Mouse (Mus musculus) midbrain, embryonic 13.5 days (tissue): ENCODE results near the gene Shcbp1l. TPM values are rescaled to one million over a fixed set of nuclear protein-coding genes. Genes with fewer than 3 reads are reported as not detected.

Source experiments
- ATAC-seq: fragments of 200-750 bp; cut with Nextera tagmentation; 2 replicates; pipeline ENCODE4 v1.8.0; 2017; ENCODE audit warnings: mild to moderate bottlenecking, moderate TSS enrichment, moderate library complexity
- H3K27ac ChIP-seq: fragments of 300-500 bp; sonication (generic); 2 replicates; pipeline ENCODE4 v1.5.1; 2015; ENCODE audit warnings: inconsistent platforms, mild to moderate bottlenecking, moderate library complexity
- H3K27me3 ChIP-seq: fragments of 300-500 bp; sonication (generic); 2 replicates; pipeline ENCODE4 v1.6.1; 2015; ENCODE audit warnings: mild to moderate bottlenecking, inconsistent platforms
- H3K36me3 ChIP-seq: fragments of 300-500 bp; sonication (generic); 2 replicates; pipeline ENCODE4 v1.6.1; 2015; ENCODE audit warnings: mild to moderate bottlenecking, inconsistent platforms
- H3K4me1 ChIP-seq: fragments of 300-500 bp; sonication (generic); replicated peaks from 2 replicates; pipeline ENCODE4 v1.6.1; 2015; ENCODE audit warnings: inconsistent platforms
- H3K4me2 ChIP-seq: fragments of 300-500 bp; sonication (generic); replicated peaks from 2 replicates; pipeline ENCODE4 v1.6.1; 2015; ENCODE audit warnings: moderate library complexity, mild to moderate bottlenecking, inconsistent platforms
- H3K4me3 ChIP-seq: fragments of 300-500 bp; sonication (generic); replicated peaks from 2 replicates; pipeline ENCODE4 v1.5.1; 2015; ENCODE audit warnings: mild to moderate bottlenecking, inconsistent platforms
- H3K9ac ChIP-seq: fragments of 300-500 bp; sonication (generic); replicated peaks from 2 replicates; pipeline ENCODE4 v1.6.1; 2015; ENCODE audit warnings: mild to moderate bottlenecking, inconsistent platforms
- H3K9me3 ChIP-seq: fragments of 300-500 bp; sonication (generic); 2 replicates; pipeline ENCODE4 v1.6.1; 2016; ENCODE audit warnings: mild to moderate bottlenecking, inconsistent platforms
- WGBS: fragments of 180-500 bp; shearing (Covaris S2); methylation state at CpG from one replicate; pipeline ENCODE4 v1.1.7; 2015; 5-methylcytosine and 5-hydroxymethylcytosine counted together
- polyA plus RNA-seq: library from polyadenylated mRNA; unstranded; fragments of >200 nt; fragmentation: Nextera tagmentation; extraction: Ambion mirVana; gene quantifications from 2 replicates; pipeline ENCODE4 v1.2.1, GENCODE M21; 2015

Gene Shcbp1l
- polyA plus RNA-seq, 1 experiment from 2014 or later, result 0.35 TPM

DNA sequence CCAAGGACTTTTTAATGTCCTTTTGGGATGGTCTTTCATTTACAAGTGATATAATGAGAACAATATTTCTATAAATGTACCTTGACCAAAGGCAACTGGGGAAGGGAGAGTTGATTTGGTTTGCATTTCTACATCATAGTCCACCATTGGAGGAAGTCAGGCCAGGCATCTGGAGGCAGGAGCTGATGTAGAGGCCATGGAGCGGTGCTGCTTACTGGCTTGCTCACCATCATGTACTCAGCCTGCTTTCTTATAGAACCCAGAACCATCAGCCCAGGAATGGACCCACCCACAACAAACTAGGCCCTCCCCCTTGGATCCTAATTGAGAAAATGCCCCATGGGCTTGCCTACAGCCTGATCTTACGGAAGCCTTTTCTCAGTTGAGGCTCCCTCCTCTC is 7.4 kb downstream of the Shcbp1l start:
- WGBS, result 94% methylated on average over 2 of the region's 2 CpGs
- no peak overlapping the region for H3K9ac ChIP-seq
- ATAC-seq, result no peak
- H3K27me3 ChIP-seq, result no peaks in the 10 kb centered on the region
- H3K36me3 ChIP-seq, result no peaks in the 10 kb centered on the region
- no peak overlapping the region for H3K27ac ChIP-seq
- H3K4me3 ChIP-seq, result no peak overlapping the region
- H3K4me1 ChIP-seq, result no peaks in the 10 kb centered on the region
- H3K9me3 ChIP-seq, result no peaks in the 10 kb centered on the region
- no peak overlapping the region for H3K4me2 ChIP-seq

DNA sequence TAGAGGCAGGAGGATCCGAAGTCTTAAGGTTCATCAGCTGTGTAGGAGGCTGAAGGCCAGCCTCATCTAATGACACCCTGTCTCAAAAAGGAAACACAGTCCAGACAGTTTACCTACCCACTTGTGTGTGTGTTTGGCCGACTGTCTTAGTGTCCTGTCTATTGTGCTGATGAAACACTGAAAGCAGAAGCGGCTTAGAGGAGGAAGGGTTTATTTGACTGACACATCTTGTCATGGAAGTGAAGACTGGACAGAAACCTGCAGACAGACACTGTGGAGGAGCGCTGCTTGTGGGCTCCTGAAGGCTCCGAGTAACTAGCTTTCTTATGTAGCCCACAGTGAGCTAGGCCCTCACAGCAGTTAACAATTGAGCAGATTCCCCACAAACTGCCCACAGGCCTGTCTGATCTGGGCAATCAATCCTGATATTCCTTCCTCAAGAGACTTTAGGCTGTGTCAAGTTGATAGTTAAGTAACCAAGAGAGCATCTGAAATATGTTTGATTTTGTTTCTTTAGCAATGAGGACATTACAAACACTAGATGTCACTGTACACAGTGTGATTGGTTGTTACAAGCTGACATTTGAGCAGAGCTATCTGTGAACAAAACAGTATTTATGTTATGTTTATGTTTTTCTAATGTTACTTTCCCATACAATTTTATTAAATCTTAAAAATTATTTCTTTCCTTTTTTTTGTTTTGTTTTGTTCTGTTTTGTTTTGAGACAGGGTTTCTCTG is 9.1 kb downstream of the Shcbp1l start:
- WGBS, result 84% methylated on average over 5 of the region's 5 CpGs
- no peaks in the 10 kb centered on the region for H3K4me1 ChIP-seq
- H3K4me2 ChIP-seq, result no peak overlapping the region
- no peaks in the 10 kb centered on the region for H3K27me3 ChIP-seq
- H3K36me3 ChIP-seq, result no peaks in the 10 kb centered on the region
- no peak overlapping the region for H3K27ac ChIP-seq
- H3K4me3 ChIP-seq, result no peak overlapping the region
- H3K9me3 ChIP-seq, result no peaks in the 10 kb centered on the region
- H3K9ac ChIP-seq, result no peak overlapping the region
- ATAC-seq, result no peak

DNA sequence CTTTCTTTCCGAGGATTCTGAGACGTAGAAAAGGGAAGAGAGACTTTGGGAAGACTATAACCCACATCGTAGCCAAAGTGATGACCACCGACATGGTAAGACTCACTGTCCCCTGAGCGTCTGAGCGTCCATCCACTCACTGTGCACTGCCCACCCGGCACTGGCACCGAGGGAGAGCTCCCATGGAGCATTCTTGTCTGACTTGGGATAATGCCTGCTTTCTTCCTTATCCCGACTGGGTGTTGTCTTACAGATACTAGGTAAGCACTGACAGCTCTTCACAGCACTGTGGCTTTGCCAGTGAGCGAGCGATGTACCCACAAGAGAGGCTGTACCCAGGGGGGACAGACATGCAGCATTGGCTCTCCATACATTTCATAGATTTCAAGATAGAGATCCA is 12.6 kb downstream of the Shcbp1l start:
- no peaks in the 10 kb centered on the region for H3K36me3 ChIP-seq
- H3K4me3 ChIP-seq, result no peak overlapping the region
- no peak overlapping the region for H3K27ac ChIP-seq
- H3K9me3 ChIP-seq, result 0 out of 2 replicates have a peak, but pooled peaks cover 6% of the 10 kb centered on the region
- no peaks in the 10 kb centered on the region for H3K4me1 ChIP-seq
- no peak overlapping the region for H3K4me2 ChIP-seq
- no peaks in the 10 kb centered on the region for H3K27me3 ChIP-seq
- WGBS, result 88% methylated on average over 11 of the region's 11 CpGs
- no peak for ATAC-seq
- H3K9ac ChIP-seq, result no peak overlapping the region

DNA sequence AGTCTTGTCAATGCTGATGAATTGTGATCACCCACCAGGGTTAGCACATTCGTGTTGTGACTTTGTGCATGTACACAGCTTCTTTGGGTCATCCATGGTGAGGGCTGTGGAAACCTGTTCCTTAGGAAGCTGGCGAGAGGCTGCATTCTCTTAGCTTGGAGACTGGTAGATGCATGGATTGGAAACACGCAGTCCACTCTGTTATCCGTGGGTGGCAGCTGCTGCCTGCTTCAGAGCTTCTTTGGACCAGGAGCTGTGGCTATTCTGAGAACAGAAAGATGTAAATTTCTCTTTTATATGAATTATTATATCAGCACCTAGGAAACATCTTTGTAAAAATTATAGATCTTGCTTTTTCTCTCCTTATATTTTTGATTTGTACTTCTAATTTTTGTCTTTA is 15.8 kb downstream of the Shcbp1l start:
- H3K4me2 ChIP-seq, result no peak overlapping the region
- 90% methylated on average over 4 of the region's 4 CpGs for WGBS
- H3K36me3 ChIP-seq, result no peaks in the 10 kb centered on the region
- no peaks in the 10 kb centered on the region for H3K27me3 ChIP-seq
- no peak overlapping the region for H3K4me3 ChIP-seq
- no peak overlapping the region for H3K27ac ChIP-seq
- H3K9me3 ChIP-seq, result 0 out of 2 replicates have a peak, but pooled peaks cover 6% of the 10 kb centered on the region
- H3K9ac ChIP-seq, result no peak overlapping the region
- H3K4me1 ChIP-seq, result no peaks in the 10 kb centered on the region
- no peak for ATAC-seq

DNA sequence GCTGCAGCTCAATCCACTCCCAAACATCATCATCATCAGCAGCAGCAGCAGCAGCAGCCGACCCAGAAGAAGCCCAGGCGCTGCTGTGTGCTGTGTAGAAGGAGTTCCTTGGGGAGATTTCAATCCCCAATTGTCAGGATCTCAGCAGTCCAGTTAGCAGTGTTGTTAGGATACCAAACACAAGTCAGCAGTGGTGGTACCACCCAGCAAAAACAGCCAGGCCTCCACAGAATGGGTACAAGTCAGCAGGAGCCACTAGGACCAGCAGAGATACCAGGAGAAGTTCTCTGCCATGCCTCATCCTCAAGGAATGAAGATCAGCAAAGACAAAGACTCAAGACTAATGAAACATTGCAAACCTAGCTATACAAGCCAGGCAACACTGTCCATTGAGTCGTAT is 16.7 kb downstream of the Shcbp1l start:
- H3K27me3 ChIP-seq, result no peaks in the 10 kb centered on the region
- H3K4me1 ChIP-seq, result no peaks in the 10 kb centered on the region
- no peaks in the 10 kb centered on the region for H3K36me3 ChIP-seq
- no peak overlapping the region for H3K4me3 ChIP-seq
- no peak for ATAC-seq
- H3K4me2 ChIP-seq, result no peak overlapping the region
- H3K27ac ChIP-seq, result no peak overlapping the region
- 0 out of 2 replicates have a peak, but pooled peaks cover 6% of the 10 kb centered on the region for H3K9me3 ChIP-seq
- no peak overlapping the region for H3K9ac ChIP-seq
- WGBS, result 87% methylated on average over 3 of the region's 3 CpGs

DNA sequence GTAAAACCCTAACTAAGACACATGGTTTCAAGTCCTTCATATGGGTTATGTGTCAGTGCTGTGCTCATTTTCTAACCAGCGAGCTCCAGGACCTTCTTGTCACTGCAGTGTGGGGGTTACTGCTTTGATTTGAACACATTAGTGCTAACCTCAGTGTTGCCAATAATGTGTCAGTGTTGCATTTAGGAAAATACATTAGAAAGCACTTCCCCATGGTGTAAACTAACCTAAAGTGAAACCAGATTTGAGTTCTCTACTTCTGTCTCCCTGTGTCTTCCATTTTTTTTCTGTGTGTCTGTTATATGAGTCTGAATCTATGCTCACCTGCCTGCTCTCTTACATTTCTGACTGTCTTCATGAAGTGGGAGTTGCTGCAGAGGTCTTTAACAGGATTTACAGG is 18.1 kb downstream of the Shcbp1l start:
- Histone ChIP-seq H3K4me2 (no peak overlapping the region), H3K36me3 (no peaks in the 10 kb centered on the region), H3K27me3 (no peaks in the 10 kb centered on the region), H3K27ac (no peak overlapping the region), H3K4me3 (no peak overlapping the region), H3K4me1 (no peaks in the 10 kb centered on the region), H3K9ac (no peak overlapping the region), H3K9me3 (0 out of 2 replicates have a peak, but pooled peaks cover 6% of the 10 kb centered on the region)
- WGBS, result 91% methylated on average over 1 of the region's 1 CpGs
- no peak for ATAC-seq

DNA sequence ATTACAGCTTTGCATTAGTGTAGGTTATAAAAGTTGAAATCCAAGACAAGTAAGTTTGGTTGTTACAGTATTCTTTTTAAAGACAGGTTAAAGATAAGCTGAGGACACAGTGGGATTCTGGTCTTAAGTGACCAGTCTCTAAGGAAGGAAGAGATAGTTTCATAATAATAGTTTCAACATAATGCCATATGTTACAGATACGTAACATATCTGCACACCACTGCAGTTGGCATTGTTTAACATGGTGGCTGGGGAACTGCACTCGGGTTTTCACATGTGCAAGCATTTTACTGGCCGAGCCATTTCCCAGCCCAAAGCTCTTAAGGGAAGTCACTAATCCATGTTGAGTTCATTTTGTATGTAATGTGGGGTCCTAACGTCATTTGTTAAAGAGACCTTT is 18.7 kb downstream of the Shcbp1l start:
- H3K9me3 ChIP-seq, result 0 out of 2 replicates have a peak, but pooled peaks cover 6% of the 10 kb centered on the region
- H3K4me2 ChIP-seq, result no peak overlapping the region
- no peaks in the 10 kb centered on the region for H3K4me1 ChIP-seq
- ATAC-seq, result no peak
- 83% methylated on average over 4 of the region's 4 CpGs for WGBS
- H3K9ac ChIP-seq, result no peak overlapping the region
- H3K27ac ChIP-seq, result no peak overlapping the region
- peaks cover 3% of the 10 kb centered on the region; the same call in 1 of the 2 replicates for H3K36me3 ChIP-seq
- H3K4me3 ChIP-seq, result no peak overlapping the region
- no peaks in the 10 kb centered on the region for H3K27me3 ChIP-seq

DNA sequence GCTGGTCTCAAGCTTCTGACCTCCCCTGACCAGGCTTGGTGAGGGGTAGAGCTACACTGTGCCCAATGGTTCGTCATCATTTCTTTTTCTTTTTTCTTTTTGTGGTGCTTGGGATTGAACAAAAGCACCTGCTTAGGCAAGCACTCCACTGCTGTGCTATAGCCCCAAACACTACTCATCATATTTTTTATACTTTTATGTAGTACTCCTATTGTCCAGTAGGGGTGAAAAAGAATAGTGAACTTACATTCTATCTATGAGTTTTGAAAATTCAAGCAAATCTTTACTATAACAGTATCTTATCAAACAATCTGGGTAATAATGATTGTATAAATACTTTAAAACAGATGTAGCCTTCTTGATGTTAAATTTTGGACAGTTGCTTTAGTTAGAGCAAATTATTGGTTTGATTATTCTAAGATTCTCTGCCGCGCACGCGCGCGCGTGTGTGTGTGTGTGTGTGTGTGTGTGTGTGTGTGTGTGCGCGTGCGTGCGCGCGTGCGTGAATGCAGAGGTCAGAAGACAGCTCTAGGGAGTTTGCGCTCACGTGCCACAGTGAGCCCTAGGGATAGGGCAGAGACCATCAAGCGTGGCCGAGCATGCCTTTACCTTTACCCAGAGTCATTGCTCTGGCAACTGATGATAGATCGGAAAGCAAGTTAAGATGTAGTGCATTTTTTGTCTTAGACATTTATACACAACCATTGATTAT is 21.3 kb downstream of the Shcbp1l start:
- Histone ChIP-seq H3K4me2 (no peak overlapping the region), H3K36me3 (peaks cover 9% of the 10 kb centered on the region; the same call in 1 of the 2 replicates), H3K9ac (no peak overlapping the region), H3K4me1 (no peaks in the 10 kb centered on the region), H3K27ac (no peak overlapping the region), H3K4me3 (no peak overlapping the region), H3K27me3 (no peaks in the 10 kb centered on the region), H3K9me3 (0 out of 2 replicates have a peak, but pooled peaks cover 6% of the 10 kb centered on the region)
- ATAC-seq, result no peak
- 93% methylated on average over 20 of the region's 20 CpGs for WGBS

DNA sequence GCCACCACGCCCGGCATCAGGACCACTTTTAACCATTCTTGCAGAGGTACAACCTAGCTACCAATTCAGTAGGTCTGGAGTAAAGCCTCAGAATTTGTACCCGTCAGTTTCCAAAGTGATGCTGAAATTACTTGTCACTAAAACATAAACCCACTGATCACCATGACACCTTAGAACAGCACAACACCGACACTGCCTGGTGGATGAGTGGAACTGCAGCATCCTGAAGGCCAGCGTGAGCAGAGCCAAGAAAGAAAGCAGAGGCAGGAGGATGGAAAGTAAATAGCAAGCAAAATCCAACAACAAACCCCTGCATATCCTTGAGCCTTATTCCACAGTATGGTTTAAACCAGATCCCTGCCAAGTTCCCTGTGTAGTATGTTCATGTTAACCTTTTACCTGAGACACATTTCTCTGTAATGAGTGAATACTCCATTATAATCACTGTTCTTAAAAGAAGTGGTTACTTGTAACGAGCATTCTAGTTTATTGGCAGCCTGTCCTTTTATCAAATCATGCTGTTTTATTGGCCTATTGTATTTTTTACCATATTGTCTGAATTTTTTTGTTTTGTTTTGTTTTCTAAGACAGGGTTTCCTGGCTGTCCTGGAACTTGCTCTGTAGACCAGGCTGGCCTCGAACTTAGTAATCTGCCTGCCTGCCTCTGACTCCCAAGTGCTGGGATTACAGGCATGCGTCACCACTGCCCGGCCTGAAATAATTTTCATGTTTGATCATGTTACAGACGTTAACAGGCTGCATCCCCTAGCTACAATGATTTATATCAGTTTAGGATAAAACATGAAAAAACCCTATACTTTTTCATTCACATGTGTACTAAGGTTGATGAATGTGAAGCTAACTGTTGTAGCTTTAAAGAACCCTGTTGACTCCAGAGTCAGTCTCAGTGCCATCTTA is 26.5 kb downstream of the Shcbp1l start:
- 75% methylated on average over 10 of the region's 10 CpGs for WGBS
- no peaks in the 10 kb centered on the region for H3K4me1 ChIP-seq
- ATAC-seq, result peak; percentile 46; the same call in 1 of the 2 replicates
- no peak overlapping the region for H3K27ac ChIP-seq
- peaks cover 37% of the 10 kb centered on the region for H3K36me3 ChIP-seq
- no peak overlapping the region for H3K4me3 ChIP-seq
- H3K27me3 ChIP-seq, result no peaks in the 10 kb centered on the region
- H3K9me3 ChIP-seq, result no peaks in the 10 kb centered on the region
- no peak overlapping the region for H3K9ac ChIP-seq
- no peak overlapping the region for H3K4me2 ChIP-seq

DNA sequence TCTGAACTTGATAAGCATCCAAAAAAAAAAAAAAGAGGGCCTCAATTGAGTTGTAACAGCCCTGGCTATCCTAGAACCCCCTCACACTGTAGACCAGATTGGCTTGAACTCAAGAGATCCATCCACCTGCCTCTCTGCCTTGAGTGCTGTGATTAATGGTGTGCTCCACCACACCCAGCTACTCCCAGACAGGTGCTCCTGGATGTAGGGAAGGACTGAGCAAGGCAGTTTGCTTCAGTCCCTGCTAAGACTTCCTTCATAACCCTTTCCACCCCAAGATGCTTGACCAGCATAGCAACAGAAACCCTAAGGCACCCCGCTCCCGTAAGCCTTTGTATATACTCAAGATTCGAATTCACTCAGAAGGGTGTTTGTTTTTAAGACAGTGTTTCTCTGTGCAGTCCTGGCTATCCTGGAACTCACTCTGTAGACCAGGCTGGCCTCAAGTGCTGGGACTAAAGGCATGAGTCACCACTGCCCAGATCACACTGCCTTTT is 28.2 kb downstream of the Shcbp1l start:
- H3K27me3 ChIP-seq, result no peaks in the 10 kb centered on the region
- H3K9me3 ChIP-seq, result no peaks in the 10 kb centered on the region
- ATAC-seq, result no peak
- no peak overlapping the region for H3K4me3 ChIP-seq
- no peak overlapping the region for H3K27ac ChIP-seq
- no peak overlapping the region for H3K9ac ChIP-seq
- no peak overlapping the region for H3K4me2 ChIP-seq
- 89% methylated on average over 3 of the region's 3 CpGs for WGBS
- peaks cover 47% of the 10 kb centered on the region for H3K36me3 ChIP-seq
- H3K4me1 ChIP-seq, result no peaks in the 10 kb centered on the region

DNA sequence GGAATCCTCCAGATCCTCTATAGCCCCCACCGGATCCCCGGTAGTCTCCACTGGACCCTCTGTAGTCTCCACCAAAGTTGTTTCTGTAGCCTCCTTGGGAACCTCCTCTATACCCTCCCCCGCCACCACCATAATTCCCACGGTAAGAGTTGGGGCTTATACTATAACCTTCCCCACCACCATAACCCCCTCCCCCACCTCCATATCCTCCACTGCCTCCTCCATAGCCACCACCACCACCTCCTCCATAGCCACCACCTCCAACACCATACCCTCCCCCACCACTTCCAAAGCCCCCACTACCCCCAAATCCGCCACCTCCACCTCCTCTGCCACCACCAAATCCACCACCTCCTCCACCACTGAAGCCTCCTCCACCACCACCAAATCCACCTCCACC is 31.2 kb downstream of the Shcbp1l start:
- Histone ChIP-seq H3K9me3 (no peaks in the 10 kb centered on the region), H3K4me3 (no peak overlapping the region), H3K4me2 (no peak overlapping the region), H3K36me3 (peaks cover 63% of the 10 kb centered on the region), H3K27ac (no peak overlapping the region), H3K27me3 (no peaks in the 10 kb centered on the region), H3K4me1 (no peaks in the 10 kb centered on the region), H3K9ac (no peak overlapping the region)
- WGBS, result 89% methylated on average over 5 of the region's 5 CpGs
- peak; percentile 46 for ATAC-seq
